Mouse (Mus musculus): ENCODE measurements at regions not wholly inside any gene's neighbourhood (a gene's known extent, or its start where the extent isn't known, plus 50 kb on each side); places are given as distances from the start of the nearest gene placed in this dataset.

DNA sequence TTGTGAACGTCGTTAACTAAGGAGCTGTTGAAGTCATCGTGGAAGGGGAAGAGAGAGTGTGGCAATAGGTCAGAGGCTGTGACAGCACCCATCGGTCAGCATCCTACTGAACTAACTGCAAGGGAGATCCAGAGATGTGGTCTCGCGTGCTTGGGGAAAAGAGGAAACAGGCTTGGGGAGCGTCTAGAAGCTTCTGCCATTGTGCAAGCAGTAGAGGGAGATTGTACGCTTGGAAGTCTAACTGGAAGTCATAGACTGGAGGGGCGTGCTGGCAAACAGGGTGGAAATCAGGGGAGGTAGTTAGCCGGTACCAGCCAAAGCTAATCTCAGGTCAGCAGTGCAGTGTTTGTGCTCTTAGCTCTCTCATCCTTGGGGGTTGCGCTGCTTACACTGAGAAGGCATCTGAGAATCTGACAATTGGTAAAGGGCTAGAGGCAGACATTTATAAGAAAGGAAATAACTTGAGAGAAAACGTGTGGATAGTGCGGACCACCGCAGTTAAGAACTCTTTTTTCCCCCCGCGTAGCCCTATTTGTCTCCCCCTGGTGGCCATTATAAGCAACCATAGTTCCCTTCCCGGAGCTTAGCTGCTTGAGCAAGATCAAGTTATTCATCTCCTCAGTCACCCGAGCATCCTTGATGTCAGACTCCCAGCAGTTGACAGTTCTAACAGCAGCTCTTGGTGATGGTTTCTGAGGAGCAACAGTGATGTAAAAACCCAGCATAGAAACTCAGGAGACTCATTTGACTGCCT, 151.5 kb downstream of the 4933412E24Rik start:
- DNase-seq (ENCODE audit: low spot score, missing footprints) (peak; percentile 89), ATAC-seq (ENCODE audit: low FRiP score) (no peak)
- Histone ChIP-seq H3K27ac (ENCODE audit: low read depth, low read length) (no peak overlapping the region), H3K27me3 (ENCODE audit: control insufficient read depth, insufficient read depth, low read length) (no peaks in the 10 kb centered on the region), H3K36me3 (ENCODE audit: control insufficient read depth, insufficient read depth, low read length) (no peaks in the 10 kb centered on the region), H3K9ac (ENCODE audit: low read length) (no peak overlapping the region), H3K4me2 (no peak overlapping the region), H3K4me1 (ENCODE audit: control insufficient read depth, insufficient read depth, low read length) (no peaks in the 10 kb centered on the region), H3K4me3 (ENCODE audit: low read depth, low read length) (no peak overlapping the region), H3K9me3 (ENCODE audit: control insufficient read depth, low read length) (no peaks in the 10 kb centered on the region)
- WGBS: 49% methylated on average over 18 of the region's 18 CpGs

DNA sequence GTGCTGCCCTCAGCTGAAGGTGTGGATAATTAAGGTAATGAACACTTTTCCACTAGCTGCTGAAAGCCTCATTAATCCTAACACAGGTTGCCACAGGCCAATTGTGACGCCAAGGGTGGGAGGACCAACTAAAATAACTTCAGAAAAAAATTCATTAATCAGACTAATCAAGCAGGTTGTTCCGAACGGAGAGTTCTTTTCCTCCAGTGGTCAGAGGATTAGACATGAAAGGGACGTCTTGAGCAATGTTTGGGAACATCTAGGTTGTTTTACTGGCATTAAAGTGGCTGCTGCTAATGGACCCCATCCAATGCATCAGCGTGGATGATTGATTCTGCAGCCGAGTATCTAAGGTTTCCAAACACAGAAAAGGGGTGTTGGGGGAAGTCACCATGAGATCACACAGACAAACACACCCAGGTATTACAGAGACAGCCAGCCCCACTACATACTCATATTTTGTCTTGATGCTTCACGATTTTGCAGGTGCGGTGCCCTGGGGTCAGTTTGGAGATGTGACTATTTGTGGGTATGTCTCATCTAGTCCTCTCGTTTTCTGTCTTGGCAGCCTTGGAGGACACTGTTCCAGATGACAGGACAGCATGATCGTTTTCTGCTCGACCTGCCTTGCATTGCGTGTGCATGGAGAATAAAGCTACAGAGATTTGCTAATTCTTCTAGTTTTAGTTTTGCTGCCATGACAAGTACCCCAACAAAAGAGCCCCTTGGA, 164.0 kb downstream of the 4933412E24Rik start:
- Histone ChIP-seq H3K4me3 (ENCODE audit: low read depth, low read length) (no peak overlapping the region), H3K27ac (ENCODE audit: low read depth, low read length) (no peak overlapping the region), H3K4me1 (ENCODE audit: control insufficient read depth, insufficient read depth, low read length) (no peaks in the 10 kb centered on the region), H3K27me3 (ENCODE audit: control insufficient read depth, insufficient read depth, low read length) (no peaks in the 10 kb centered on the region), H3K9me3 (ENCODE audit: control insufficient read depth, low read length) (no peaks in the 10 kb centered on the region), H3K36me3 (ENCODE audit: control insufficient read depth, insufficient read depth, low read length) (no peaks in the 10 kb centered on the region), H3K4me2 (no peak overlapping the region), H3K9ac (ENCODE audit: low read length) (no peak overlapping the region)
- DNase-seq (ENCODE audit: low spot score, missing footprints) (no peak), ATAC-seq (ENCODE audit: low FRiP score) (no peak)
- WGBS: 81% methylated on average over 12 of the region's 12 CpGs

GRCm38 (mm10) chr15:59845158-59845739, 171.2 kb downstream of the 4933412E24Rik start:
- H3K9ac ChIP-seq (ENCODE audit: low read length): no peak overlapping the region
- H3K9me3 ChIP-seq (ENCODE audit: control insufficient read depth, low read length): no peaks in the 10 kb centered on the region
- no peak overlapping the region for H3K4me2 ChIP-seq
- DNase-seq (ENCODE audit: low spot score, missing footprints) (no peak), ATAC-seq (ENCODE audit: low FRiP score) (no peak)
- no peaks in the 10 kb centered on the region for H3K36me3 ChIP-seq (ENCODE audit: control insufficient read depth, insufficient read depth, low read length)
- H3K4me3 ChIP-seq (ENCODE audit: low read depth, low read length): no peak overlapping the region
- no peaks in the 10 kb centered on the region for H3K27me3 ChIP-seq (ENCODE audit: control insufficient read depth, insufficient read depth, low read length)
- WGBS: 78% methylated on average over 7 of the region's 7 CpGs
- no peaks in the 10 kb centered on the region for H3K4me1 ChIP-seq (ENCODE audit: control insufficient read depth, insufficient read depth, low read length)
- H3K27ac ChIP-seq (ENCODE audit: low read depth, low read length): no peak overlapping the region

DNA sequence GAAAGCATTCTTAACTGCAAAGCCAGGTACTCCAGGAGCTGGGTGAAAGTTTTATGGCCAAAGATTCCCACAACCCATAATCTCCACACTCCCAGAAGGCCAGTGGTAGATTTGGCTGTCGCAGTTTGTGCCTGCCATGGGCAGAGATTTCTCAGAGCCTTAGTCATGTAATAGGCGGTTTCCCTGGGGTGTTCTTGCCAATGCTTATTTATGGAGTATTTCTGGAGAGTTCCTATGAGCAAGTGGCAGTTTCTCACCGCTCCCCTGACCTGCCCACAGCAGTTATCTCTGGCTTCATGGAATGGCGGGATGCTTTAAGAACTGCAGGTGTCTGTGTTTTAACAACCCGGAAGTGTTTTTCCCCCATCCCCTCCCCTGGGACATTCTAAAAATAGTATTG, 179.8 kb downstream of the 4933412E24Rik start:
- 89% methylated on average over 5 of the region's 5 CpGs for WGBS
- ATAC-seq (ENCODE audit: low FRiP score): no peak

GRCm38 (mm10) chr15:59833232-59833631, 183.2 kb downstream of the 4933412E24Rik start:
- Histone ChIP-seq H3K36me3 (ENCODE audit: control insufficient read depth, insufficient read depth, low read length) (no peaks in the 10 kb centered on the region), H3K9ac (ENCODE audit: low read length) (no peak overlapping the region), H3K9me3 (ENCODE audit: control insufficient read depth, low read length) (no peaks in the 10 kb centered on the region), H3K4me1 (ENCODE audit: control insufficient read depth, insufficient read depth, low read length) (no peaks in the 10 kb centered on the region), H3K27me3 (ENCODE audit: control insufficient read depth, insufficient read depth, low read length) (no peaks in the 10 kb centered on the region), H3K4me3 (ENCODE audit: low read depth, low read length) (no peak overlapping the region), H3K27ac (ENCODE audit: low read depth, low read length) (no peak overlapping the region), H3K4me2 (no peak overlapping the region)
- DNase-seq (ENCODE audit: low spot score, missing footprints) (no peak), ATAC-seq (ENCODE audit: low FRiP score) (no peak)
- WGBS: 84% methylated on average over 3 of the region's 3 CpGs

More for the DNA sequence above, 179.8 kb downstream of the 4933412E24Rik start:
- Histone ChIP-seq H3K9me3 (ENCODE audit: control insufficient read depth, low read length) (no peaks in the 10 kb centered on the region), H3K4me3 (ENCODE audit: low read depth, low read length) (no peak overlapping the region), H3K27me3 (ENCODE audit: control insufficient read depth, insufficient read depth, low read length) (no peaks in the 10 kb centered on the region), H3K4me1 (ENCODE audit: control insufficient read depth, insufficient read depth, low read length) (no peaks in the 10 kb centered on the region), H3K36me3 (ENCODE audit: control insufficient read depth, insufficient read depth, low read length) (no peaks in the 10 kb centered on the region), H3K4me2 (no peak overlapping the region), H3K9ac (ENCODE audit: low read length) (no peak overlapping the region), H3K27ac (ENCODE audit: low read depth, low read length) (no peak overlapping the region)
- DNase-seq (ENCODE audit: low spot score, missing footprints): no peak

DNA sequence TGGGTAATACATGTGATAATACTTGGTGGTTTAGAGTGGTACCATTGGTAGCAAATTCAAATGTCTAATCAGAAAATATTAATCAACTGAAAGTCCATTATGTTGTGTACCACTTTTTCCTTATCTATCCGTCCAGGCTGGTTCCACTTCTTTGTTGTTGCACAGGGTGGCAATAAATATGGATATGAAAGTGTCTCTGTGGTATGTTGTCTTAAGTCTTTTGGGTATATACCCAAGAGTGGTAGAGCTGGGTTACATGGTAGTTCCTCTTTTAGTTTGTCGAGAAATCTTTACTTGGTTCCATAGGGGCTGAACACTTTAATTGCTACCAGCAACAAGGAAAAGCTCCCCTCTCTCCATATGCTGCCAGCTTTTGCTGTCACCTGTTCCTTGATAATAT, 184.9 kb downstream of the 4933412E24Rik start:
- no peak overlapping the region for H3K4me2 ChIP-seq
- no peak overlapping the region for H3K9ac ChIP-seq (ENCODE audit: low read length)
- no peak overlapping the region for H3K4me3 ChIP-seq (ENCODE audit: low read depth, low read length)
- H3K27me3 ChIP-seq (ENCODE audit: control insufficient read depth, insufficient read depth, low read length): no peaks in the 10 kb centered on the region
- H3K27ac ChIP-seq (ENCODE audit: low read depth, low read length): no peak overlapping the region
- no peaks in the 10 kb centered on the region for H3K9me3 ChIP-seq (ENCODE audit: control insufficient read depth, low read length)
- ATAC-seq (ENCODE audit: low FRiP score) (no peak), DNase-seq (ENCODE audit: low spot score, missing footprints) (no peak)
- WGBS: 88% methylated on average over 2 of the region's 2 CpGs
- H3K36me3 ChIP-seq (ENCODE audit: control insufficient read depth, insufficient read depth, low read length): no peaks in the 10 kb centered on the region
- peaks cover 2% of the 10 kb centered on the region; the same call in 1 of the 2 replicates for H3K4me1 ChIP-seq (ENCODE audit: control insufficient read depth, insufficient read depth, low read length)

DNA sequence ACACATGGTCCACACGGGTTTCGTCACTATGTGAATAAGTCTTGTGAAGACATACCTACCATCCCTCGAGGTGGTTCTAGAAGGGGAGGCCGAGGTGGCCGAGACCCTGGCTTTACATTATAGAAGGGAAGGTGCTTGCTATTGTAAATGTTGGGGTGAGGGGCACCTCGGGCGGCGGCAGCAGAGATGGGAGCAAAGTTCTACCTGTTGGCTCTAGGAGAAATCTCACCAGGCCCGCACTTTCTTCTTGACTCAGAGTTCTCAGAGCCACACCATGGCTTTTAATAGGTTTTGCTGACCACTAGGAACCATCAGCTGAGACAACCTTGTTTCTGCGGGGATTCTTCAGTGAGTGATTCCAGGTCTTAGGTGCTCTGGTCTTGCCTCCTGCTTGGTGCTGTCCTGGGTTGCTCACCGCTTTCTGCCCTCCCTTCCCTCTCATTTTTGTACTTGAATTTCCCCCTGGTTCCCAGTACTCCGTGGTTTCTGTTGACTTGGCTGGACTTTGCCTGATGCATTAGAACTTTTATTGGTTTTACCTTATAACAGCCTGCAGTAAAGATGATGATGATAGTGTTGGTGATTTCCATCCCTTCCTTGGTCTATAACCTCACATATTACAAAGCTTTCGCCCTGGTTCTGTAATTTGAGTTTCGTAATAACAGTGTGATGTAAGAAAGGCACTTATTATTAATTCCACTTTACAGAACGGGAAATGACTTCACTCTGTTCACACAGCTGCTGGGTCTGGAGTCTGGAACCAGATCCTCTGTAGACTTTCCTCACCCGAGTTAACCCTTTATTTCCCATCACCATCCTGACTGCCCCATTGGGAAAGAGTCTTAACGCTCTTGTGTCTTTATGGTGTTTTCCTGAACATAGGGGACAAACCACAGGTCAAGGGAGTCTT, 185.6 kb downstream of the 4933412E24Rik start:
- Histone ChIP-seq H3K27me3 (ENCODE audit: control insufficient read depth, insufficient read depth, low read length) (no peaks in the 10 kb centered on the region), H3K4me2 (no peak overlapping the region), H3K9me3 (ENCODE audit: control insufficient read depth, low read length) (no peaks in the 10 kb centered on the region), H3K9ac (ENCODE audit: low read length) (no peak overlapping the region), H3K27ac (ENCODE audit: low read depth, low read length) (no peak overlapping the region), H3K36me3 (ENCODE audit: control insufficient read depth, insufficient read depth, low read length) (no peaks in the 10 kb centered on the region), H3K4me1 (ENCODE audit: control insufficient read depth, insufficient read depth, low read length) (peaks cover 5% of the 10 kb centered on the region; the same call in 1 of the 2 replicates), H3K4me3 (ENCODE audit: low read depth, low read length) (no peak overlapping the region)
- 88% methylated on average over 17 of the region's 17 CpGs for WGBS
- ATAC-seq (ENCODE audit: low FRiP score) (no peak), DNase-seq (ENCODE audit: low spot score, missing footprints) (no peak)

- Histone ChIP-seq H3K36me3 (ENCODE audit: control insufficient read depth, insufficient read depth, low read length) (no peaks in the 10 kb centered on the region), H3K4me1 (ENCODE audit: control insufficient read depth, insufficient read depth, low read length) (peaks cover 5% of the 10 kb centered on the region; the same call in 1 of the 2 replicates), H3K27ac (ENCODE audit: low read depth, low read length) (no peak overlapping the region), H3K9ac (ENCODE audit: low read length) (no peak overlapping the region), H3K27me3 (ENCODE audit: control insufficient read depth, insufficient read depth, low read length) (no peaks in the 10 kb centered on the region), H3K4me2 (no peak overlapping the region), H3K9me3 (ENCODE audit: control insufficient read depth, low read length) (no peaks in the 10 kb centered on the region), H3K4me3 (ENCODE audit: low read depth, low read length) (no peak overlapping the region)
- WGBS: 25% methylated on average over 5 of the region's 5 CpGs
- ATAC-seq (ENCODE audit: low FRiP score) (peak; percentile 76; the same call in 1 of the 2 replicates), DNase-seq (ENCODE audit: low spot score, missing footprints) (peak; percentile 93)
These were observed 188.0 kb downstream of the 4933412E24Rik start for GRCm38 (mm10) chr15:59828421-59828820.
